Mouse (Mus musculus) spleen, adult 2 months (tissue): Measurements from ENCODE around the gene A930004D18Rik.

ENCODE experiments used
- CTCF ChIP-seq: fragments of 200-500 bp; IDR thresholded peaks from 2 replicates; pipeline ENCODE4 v1.5.1; 2011; ENCODE audit warnings: mild to moderate bottlenecking, inconsistent platforms; ENCODE audit not compliant: insufficient read depth, insufficient read length, insufficient replicate concordance; ENCODE audit errors: extremely low read depth
- POLR2A ChIP-seq: fragments of 200-500 bp; IDR thresholded peaks from 2 replicates; pipeline ENCODE4 v1.6.1; 2011; ENCODE audit warnings: low read depth, low read length, inconsistent platforms

DNA sequence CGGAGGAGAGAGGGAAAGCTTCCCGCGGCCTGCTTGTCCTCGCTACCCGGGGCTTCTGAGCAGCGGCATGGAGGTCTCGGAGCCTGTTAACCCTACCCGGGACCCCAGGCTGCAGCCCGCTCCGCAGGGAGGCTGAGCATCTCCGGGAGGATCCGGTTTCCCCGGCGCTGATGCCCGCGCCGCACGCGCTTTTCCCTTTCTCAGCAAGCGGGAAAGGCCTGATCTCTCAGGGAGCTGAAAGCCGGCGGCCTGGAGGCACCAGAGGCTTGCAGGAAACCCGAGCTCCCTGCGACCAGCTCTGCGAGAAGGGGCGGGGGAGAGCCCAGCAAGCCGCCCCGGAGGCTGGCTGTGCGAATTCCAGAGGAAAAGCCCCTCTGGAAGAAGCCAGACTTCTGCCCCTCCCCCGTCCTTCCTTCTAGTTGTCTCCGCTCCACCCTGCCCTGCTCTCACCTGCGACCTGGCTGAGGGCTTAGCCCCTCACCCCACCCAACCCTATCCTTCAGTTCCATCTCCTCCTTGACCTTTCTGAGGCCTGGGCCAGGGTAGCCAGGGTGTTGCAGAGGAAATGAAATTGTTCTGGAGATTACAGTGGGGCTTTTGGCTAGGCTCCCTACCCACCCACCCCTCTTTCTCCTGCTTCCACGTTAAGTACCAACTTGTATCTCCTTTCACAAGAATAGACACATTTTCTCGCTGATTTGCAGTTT is 5.6 kb downstream of the A930004D18Rik start:
- TF ChIP-seq POLR2A (no peak), CTCF (no peak)
